Comparison of ENCODE assay signal across 14 mouse cellular contexts in the genomic region with DNA sequence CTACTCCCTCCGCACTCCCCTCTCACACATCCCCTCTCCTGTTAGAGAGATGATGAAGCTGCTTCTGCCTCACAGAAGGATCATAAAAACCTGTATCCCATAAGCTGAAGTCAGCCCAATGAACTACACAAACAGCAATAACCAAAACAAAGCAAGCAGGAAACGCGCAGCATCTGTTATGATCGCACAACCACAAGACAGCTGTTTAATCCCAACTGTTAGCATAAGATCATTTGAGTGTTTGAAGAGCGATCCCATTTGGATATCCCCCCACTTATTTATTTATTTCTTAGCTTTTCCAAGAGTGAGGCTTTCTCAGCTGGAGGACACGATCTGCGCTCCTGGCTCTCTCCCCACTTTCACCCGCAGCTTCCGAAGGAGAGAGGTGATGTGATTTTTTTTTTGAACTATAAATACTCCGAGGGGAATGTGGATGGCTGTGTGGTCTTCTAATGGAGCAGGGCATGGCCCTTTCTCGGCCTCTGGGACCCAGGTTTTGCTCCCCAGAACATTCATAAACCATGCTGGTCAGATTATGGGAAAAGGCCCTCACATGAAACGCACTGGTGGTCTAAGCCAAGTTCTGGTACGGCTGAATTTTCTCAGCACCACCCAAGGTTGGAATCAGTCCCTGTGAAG. TPM values are rescaled to one million over a fixed set of nuclear protein-coding genes. Genes with fewer than 3 reads are reported as not detected.
DNase-seq lines count a peak whose midpoint lies in the region; ATAC-seq lines count a peak whose summit lies in the region.
"Had no signal": no experiment of that assay in that cellular context is flagged by ENCODE, and none has a peak within 500 bp of the region (broad histone marks: within the 10 kb centered on the region; RNA-seq: fewer than 3 reads in every experiment).

No protein-coding gene starts in this region.

- 66% methylated on average over 13 of the region's 13 CpGs for WGBS in heart, embryonic 13.5 days
- WGBS in midbrain, embryonic 11.5 days: 88% methylated on average over 13 of the region's 13 CpGs
- 89% methylated on average over 13 of the region's 13 CpGs for WGBS in midbrain, embryonic 10.5 days
- 37% methylated on average over 13 of the region's 13 CpGs for WGBS in lung, embryonic 15.5 days
- 86% methylated on average over 13 of the region's 13 CpGs for WGBS in forebrain, embryonic 16.5 days

- H3K4me1 ChIP-seq in heart, embryonic 13.5 days: peaks cover 21% of the 10 kb centered on the region
- no peaks in the 10 kb centered on the region for H3K4me1 ChIP-seq in midbrain, embryonic 11.5 days (ENCODE audit: control insufficient read depth, insufficient read depth, low read length)
- peaks cover 5% of the 10 kb centered on the region; the same call in 1 of the 2 replicates for H3K4me1 ChIP-seq in midbrain, embryonic 10.5 days
- peaks cover 23% of the 10 kb centered on the region for H3K4me1 ChIP-seq in lung, embryonic 15.5 days
- peaks cover 4% of the 10 kb centered on the region; the same call in 1 of the 2 replicates for H3K4me1 ChIP-seq in forebrain, embryonic 16.5 days (replicated peaks; ENCODE audit: control insufficient read depth, insufficient read depth, low read length)
- H3K4me1 ChIP-seq: midbrain, embryonic 12.5 days had no signal

- H3K27me3 ChIP-seq in heart, embryonic 13.5 days (replicated peaks): no peaks in the 10 kb centered on the region
- H3K27me3 ChIP-seq in midbrain, embryonic 11.5 days (ENCODE audit: control insufficient read depth, insufficient read depth, low read length): no peaks in the 10 kb centered on the region
- peaks cover 8% of the 10 kb centered on the region for H3K27me3 ChIP-seq in midbrain, embryonic 10.5 days (ENCODE audit: low read depth, poor library complexity, severe bottlenecking)
- no peaks in the 10 kb centered on the region for H3K27me3 ChIP-seq in lung, embryonic 15.5 days
- no peaks in the 10 kb centered on the region; the same call in 1 of the 2 replicates for H3K27me3 ChIP-seq in forebrain, embryonic 16.5 days (replicated peaks; ENCODE audit: control insufficient read depth, insufficient read depth, low read length)
- H3K27me3 ChIP-seq: midbrain, embryonic 12.5 days had no signal

- no peak overlapping the region for H3K9ac ChIP-seq in heart, embryonic 13.5 days
- no peak overlapping the region for H3K9ac ChIP-seq in midbrain, embryonic 11.5 days (ENCODE audit: low read length)
- H3K9ac ChIP-seq in lung, embryonic 15.5 days: no peak overlapping the region
- H3K9ac ChIP-seq in forebrain, embryonic 16.5 days (replicated peaks; ENCODE audit: low read depth, low read length): no peak overlapping the region
- H3K9ac ChIP-seq: hindbrain, embryonic 14.5 days; liver, embryonic 14.5 days; midbrain, embryonic 12.5 days had no signal

- H3K9me3 ChIP-seq in heart, embryonic 13.5 days: no peaks in the 10 kb centered on the region
- no peaks in the 10 kb centered on the region for H3K9me3 ChIP-seq in midbrain, embryonic 11.5 days (ENCODE audit: control insufficient read depth, low read length)
- no peaks in the 10 kb centered on the region for H3K9me3 ChIP-seq in midbrain, embryonic 10.5 days (replicated peaks)
- H3K9me3 ChIP-seq in lung, embryonic 15.5 days: no peaks in the 10 kb centered on the region
- H3K9me3 ChIP-seq in forebrain, embryonic 16.5 days (ENCODE audit: control insufficient read depth, low read length): no peaks in the 10 kb centered on the region
- H3K9me3 ChIP-seq: midbrain, embryonic 12.5 days had no signal

- no peak overlapping the region for H3K4me2 ChIP-seq in heart, embryonic 13.5 days
- no peak overlapping the region for H3K4me2 ChIP-seq in midbrain, embryonic 11.5 days
- H3K4me2 ChIP-seq in lung, embryonic 15.5 days: no peak overlapping the region
- H3K4me2 ChIP-seq in forebrain, embryonic 16.5 days (ENCODE audit: low read length): no peak overlapping the region
- H3K4me2 ChIP-seq: hindbrain, embryonic 14.5 days; midbrain, embryonic 12.5 days had no signal

- no peak for ATAC-seq in heart, embryonic 13.5 days (ENCODE audit: extremely low read depth, insufficient number of reproducible peaks, low FRiP score, low TSS enrichment)
- ATAC-seq in midbrain, embryonic 11.5 days (ENCODE audit: low FRiP score): no peak
- peak; percentile 89 for ATAC-seq in lung, embryonic 15.5 days (ENCODE audit: borderline replicate concordance, extremely low read depth, low FRiP score, low TSS enrichment)
- ATAC-seq in forebrain, embryonic 16.5 days: no peak
- no peak for ATAC-seq in frontal cortex, adult (ENCODE audit: low TSS enrichment)

- no peaks in the 10 kb centered on the region for H3K36me3 ChIP-seq in heart, embryonic 13.5 days
- H3K36me3 ChIP-seq in midbrain, embryonic 11.5 days (ENCODE audit: control insufficient read depth, insufficient read depth, low read length): no peaks in the 10 kb centered on the region
- no peaks in the 10 kb centered on the region for H3K36me3 ChIP-seq in midbrain, embryonic 10.5 days
- H3K36me3 ChIP-seq in lung, embryonic 15.5 days: no peaks in the 10 kb centered on the region
- no peaks in the 10 kb centered on the region for H3K36me3 ChIP-seq in forebrain, embryonic 16.5 days (ENCODE audit: control insufficient read depth, insufficient read depth)
- H3K36me3 ChIP-seq: midbrain, embryonic 12.5 days had no signal

- peak overlapping the region; percentile 54 for H3K27ac ChIP-seq in heart, embryonic 13.5 days (replicated peaks)
- no peak overlapping the region for H3K27ac ChIP-seq in midbrain, embryonic 11.5 days (ENCODE audit: low read depth, low read length)
- H3K27ac ChIP-seq in midbrain, embryonic 10.5 days (replicated peaks): no peak overlapping the region
- H3K27ac ChIP-seq in lung, embryonic 15.5 days: peak overlapping the region; percentile 87
- H3K27ac ChIP-seq in forebrain, embryonic 16.5 days (ENCODE audit: low read length): no peak overlapping the region
- H3K27ac ChIP-seq: hindbrain, embryonic 14.5 days; liver, embryonic 14.5 days; midbrain, embryonic 12.5 days had no signal

- H3K4me3 ChIP-seq in heart, embryonic 13.5 days: no peak overlapping the region
- no peak overlapping the region for H3K4me3 ChIP-seq in midbrain, embryonic 11.5 days (ENCODE audit: low read depth, low read length)
- no peak overlapping the region for H3K4me3 ChIP-seq in midbrain, embryonic 10.5 days
- no peak overlapping the region for H3K4me3 ChIP-seq in lung, embryonic 15.5 days
- no peak overlapping the region for H3K4me3 ChIP-seq in forebrain, embryonic 16.5 days (replicated peaks; ENCODE audit: low read length)
- H3K4me3 ChIP-seq: midbrain, embryonic 12.5 days had no signal

- no peak for DNase-seq in heart, adult 8-10 months (ENCODE audit: low spot score)
- DNase-seq in midbrain, embryonic 11.5 days (ENCODE audit: low spot score, missing footprints): peak; percentile 59
- DNase-seq in midbrain, embryonic 10.5 days (ENCODE audit: low spot score): no peak
- DNase-seq: cerebellum, adult 9-11 months had no signal

RNA-seq across cellular contexts. Expression of a gene that starts 17.4 kb away (rescaled TPM):
- not detected in 2 replicates for polyA plus RNA-seq in heart, embryonic 13.5 days (2015; fragmentation: Nextera tagmentation; extraction: Ambion mirVana)
- not detected for total RNA-seq in heart, adult 8-10 months (2022)
- polyA plus RNA-seq in midbrain, embryonic 11.5 days (2014; fragmentation: Nextera tagmentation; extraction: Ambion mirVana): 0.07 TPM in 1 of 2 replicates, not detected in the other
- polyA plus RNA-seq in midbrain, embryonic 10.5 days (2016; fragmentation: Nextera tagmentation; extraction: Ambion mirVana): not detected in 2 replicates
- polyA plus RNA-seq in lung, embryonic 15.5 days (2015; fragmentation: Nextera tagmentation; extraction: Ambion mirVana): not detected in 2 replicates
- polyA plus RNA-seq in forebrain, embryonic 16.5 days (2015; fragmentation: Nextera tagmentation; extraction: Ambion mirVana): not detected in 2 replicates
- total RNA-seq: left cerebral cortex, postnatal 25 days had no signal
- polyA plus RNA-seq: forebrain, embryonic 11.5 days; gonadal fat pad, adult 2 months; hindbrain, embryonic 14.5 days; liver, embryonic 14.5 days; midbrain, embryonic 12.5 days had no signal

Comparison
In these comparisons a context has a peak if more than half of its experiments do, and no peak if none do; other contexts are left out.
1. H3K27ac ChIP-seq: peak in heart, embryonic 13.5 days (single experiment) and lung, embryonic 15.5 days (single experiment); none in midbrain, embryonic 11.5 days (single experiment), midbrain, embryonic 10.5 days (single experiment) and forebrain, embryonic 16.5 days (single experiment).